Mouse (Mus musculus): ENCODE measurements around the gene Ccdc144b.
A peak's percentile ranks its signal among the peaks of the same experiment; 100 is the strongest.

Ccdc144b gene

DNA sequence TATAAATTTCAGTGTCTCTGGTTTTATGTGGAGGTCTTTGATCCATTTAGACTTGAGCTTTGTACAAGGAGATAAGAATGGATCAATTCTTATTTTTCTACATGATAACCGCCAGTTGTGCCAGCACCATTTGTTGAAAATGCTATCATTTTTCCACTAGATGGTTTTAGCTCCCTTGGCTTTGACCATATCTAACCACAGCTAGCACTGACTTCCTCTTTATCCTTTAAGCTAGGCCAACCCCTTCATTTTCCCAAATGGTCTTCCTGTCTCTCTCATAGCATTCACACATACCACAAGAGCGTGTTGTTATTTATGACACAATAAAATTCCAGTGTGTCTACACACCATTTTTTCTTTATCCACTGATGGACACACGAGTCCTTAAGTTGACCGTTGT is 23.4 kb downstream of the Ccdc144b start:
- DNase-seq (ENCODE audit: low spot score) = no peak

DNA sequence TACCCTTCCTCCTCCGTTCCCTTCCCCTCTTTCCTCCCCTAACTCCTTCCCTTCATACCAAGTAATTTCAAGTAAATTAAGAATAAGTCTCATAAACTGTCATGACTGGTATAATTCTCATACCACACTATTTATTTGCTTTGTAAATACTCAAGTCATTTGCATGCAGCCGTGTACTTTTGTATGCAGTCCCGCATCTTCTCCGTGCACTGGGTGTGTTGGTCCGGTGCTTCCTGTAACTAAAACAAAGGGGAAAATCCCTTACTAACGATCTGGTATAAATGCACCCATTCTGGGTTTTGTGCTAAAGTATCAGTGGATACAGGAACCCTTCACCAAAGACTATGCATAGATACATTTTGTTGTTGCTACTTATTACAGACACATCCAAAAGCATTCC is 27.6 kb downstream of the Ccdc144b start:
- no peak for DNase-seq (ENCODE audit: low spot score)

DNA sequence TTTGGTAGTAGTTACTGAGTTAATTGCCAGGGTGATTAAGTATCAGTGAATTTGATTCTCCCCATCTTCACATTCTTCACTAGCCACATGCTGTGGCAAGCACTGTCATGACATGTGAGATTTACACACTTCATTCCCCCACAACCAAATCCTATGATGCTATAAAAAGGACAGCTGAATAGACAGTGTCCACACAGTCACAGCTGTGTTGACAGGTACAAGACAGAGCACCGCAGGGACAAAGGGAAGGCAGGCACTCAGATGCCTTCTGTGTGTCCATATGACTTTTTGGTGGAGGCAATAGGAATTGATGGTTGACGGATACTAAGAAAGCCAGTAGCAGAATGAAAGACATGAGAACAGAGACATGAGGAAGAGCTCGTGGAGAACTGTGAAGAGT is 42.1 kb downstream of the Ccdc144b start:
- no peak for DNase-seq (ENCODE audit: low spot score)

DNA sequence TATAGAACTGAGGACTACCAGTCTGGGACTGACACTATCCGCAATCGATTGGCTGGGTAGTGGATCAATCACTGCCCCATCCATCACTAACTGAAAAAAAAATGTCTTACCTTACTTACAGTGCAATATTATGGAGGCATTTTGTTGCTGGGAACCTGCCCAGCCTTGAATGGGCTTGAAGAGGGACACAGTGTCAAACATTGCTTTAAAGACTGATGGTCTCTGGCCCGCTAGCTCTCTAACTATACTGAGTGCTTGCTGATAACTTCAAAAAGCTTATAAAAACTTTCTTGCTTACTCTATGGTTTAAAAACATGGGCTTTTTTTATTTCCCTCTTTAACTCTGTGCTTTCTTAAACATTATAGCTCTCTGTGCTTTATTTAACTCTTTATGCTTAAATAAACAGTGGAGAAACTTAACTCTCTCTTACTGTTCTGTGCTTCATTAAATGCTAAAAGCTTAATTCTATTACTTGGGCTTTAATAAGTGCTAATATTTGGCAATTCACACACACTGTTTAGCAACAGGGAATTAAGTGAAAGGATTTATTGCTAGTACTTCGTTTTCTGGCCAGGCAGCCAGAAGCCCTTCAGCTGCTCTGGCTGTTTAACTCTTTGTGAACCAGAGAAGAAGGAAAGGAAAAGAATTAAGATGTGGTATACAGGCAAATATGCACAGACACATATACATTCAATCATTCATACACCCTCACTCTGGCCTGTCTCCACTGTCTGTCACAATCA is 44.8 kb downstream of the Ccdc144b start:
- DNase-seq (ENCODE audit: low spot score) = no peak

DNA sequence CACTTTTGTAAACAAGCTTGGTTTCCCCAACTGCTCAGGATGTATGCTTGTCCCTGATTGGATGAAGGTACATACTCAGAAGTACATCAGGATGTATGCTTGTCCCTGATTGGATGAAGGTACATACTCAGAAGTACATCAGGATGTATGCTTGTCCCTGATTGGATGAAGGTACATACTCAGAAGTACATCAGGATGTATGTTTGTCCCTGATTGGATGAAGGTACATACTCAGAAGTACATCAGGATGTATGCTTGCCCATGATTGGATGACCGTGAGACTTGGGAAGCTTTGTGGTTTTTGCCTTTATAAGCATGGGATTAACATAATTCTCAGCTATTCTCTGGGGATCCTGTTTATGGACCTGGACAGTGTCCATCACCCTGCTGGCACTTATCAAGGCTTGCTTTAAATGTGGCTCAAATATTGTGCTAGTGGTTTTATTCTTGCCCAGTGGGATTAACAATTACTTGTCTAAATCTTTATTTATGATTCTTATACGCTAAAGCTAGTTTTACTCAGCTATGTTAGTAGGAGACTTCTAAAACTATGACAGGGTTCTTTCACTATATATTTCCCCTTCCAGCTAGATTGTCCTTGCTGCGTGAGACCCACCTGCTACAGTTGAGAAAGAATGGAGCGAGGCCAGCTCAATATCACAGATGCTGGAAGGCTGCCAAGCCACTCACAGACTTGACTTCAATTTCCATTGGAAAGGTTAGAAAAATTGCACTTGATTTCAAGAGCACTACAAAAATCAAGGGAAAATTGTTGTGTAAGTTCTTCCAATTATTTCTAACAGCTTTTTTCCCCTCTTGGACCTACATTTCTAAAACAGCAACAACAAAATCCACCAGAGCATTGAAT is 49.1 kb downstream of the Ccdc144b start:
- no peak for DNase-seq (ENCODE audit: low spot score)

DNA sequence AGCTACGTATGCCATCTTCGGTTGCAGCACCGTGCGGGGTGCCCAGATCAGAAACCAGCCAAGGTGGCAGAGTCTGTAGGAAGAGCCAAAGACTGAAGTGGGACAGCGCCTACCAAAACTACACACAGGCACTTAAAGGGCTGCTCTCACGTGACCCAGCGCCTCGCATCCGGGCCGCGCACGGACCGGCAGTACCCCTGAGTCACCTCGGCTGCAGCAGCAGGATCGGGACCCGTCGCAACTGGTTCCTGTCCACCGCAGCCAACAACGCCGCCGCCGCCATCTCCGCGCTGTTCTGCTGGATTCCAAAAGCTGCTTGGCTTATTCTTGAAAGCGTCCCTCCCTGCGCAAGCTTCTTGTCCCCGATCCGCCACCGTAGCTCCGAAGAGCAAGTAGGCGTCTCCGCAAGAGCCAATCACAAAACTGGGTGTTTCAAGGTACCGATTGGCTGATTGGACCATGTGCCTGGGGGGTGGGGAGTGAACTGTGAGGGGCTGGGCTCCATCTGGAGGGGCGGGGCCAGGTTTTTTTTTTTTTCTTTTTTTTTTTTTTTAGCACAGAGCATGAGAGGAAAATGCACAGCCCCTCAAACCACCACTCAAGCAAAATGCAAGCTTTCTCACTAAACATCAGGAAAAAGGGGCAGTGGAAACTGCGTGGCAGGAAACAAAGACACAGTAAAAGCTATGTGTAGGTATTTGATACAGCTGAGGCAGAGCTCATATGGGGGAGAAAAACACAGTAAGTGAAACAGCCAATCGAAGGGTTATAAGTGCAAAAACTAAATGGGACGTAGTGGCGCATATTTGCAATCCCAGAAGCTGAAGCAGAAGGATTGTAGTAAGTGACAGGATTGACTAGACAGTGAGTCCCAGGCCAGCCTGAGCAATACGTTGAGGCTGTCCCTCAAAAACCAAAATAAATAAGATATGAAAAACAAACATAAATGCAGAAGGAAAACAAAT is 52.8 kb downstream of the Ccdc144b start, which contains the start of gene Mccc1:
Gene Mccc1, minus strand, starts transcription at position 404 of the 965 bp plus-strand sequence.
- DNase-seq (ENCODE audit: low spot score) = peak; percentile 89

DNA sequence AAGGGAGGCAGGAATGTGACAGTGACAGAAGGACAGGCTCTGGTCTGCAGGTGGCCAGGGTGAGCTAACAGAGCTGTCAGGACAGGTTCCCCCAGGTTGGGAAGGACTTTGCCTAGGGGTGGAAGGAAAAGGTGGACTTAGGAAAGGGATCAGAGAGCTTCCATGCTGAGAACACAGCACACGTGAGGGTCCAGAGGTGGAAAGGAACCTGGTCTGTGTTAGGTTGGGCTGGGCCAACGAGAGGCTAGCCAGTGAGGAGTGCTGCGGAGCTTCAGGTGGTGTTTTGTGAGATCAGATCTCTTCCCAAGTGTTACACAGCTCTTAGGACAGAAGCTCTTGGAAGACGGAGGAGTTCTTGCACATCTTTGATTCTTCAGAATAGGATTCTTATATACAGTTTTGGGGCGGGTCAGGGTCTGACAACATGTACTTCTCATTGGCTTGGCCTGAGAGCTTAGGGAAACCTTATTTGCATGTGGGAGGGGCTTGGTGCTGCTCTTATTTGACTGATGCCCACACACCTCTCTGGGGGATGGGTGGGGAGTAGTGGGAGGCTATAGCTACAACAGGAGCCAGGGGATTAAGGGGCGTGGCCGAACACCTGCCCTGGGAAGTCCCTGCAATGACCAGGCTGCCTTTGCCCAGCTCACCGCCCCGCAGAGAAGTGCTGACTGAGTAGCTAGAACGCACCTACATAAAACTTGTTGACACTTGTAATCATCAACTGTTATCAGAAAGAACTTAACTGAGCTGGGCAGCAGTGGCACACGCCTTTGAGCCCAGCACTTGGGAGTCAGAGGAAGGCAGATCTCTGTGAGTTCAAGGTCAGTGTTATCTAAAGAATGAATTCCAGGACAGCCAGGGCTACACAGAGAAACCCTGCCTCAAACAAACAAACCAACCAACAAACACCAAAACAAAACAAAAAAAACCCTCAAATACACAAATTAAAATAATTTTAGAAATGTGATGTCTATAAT is 58.5 kb downstream of the Ccdc144b start:
- DNase-seq (ENCODE audit: low spot score) = no peak

DNA sequence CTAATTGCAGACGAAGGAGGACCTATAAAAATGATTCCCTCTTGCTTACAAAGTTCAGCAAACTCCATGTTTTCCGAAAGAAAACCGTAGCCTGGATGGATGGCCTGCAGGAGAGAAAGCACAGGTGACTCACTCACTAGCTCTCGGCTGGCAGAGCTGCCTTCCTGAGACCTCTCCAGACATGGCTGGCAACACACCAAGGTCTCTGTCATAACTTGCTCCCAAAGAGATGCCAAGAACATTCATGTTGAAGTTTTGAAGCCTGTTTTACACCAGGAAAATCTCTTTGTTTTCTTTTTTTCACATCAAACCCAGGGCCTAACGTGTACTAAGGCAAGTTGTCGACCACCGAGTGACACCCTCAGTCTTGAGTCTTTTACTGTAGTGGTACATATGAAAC is 62.6 kb downstream of the Ccdc144b start:
- DNase-seq (ENCODE audit: low spot score) = no peak

DNA sequence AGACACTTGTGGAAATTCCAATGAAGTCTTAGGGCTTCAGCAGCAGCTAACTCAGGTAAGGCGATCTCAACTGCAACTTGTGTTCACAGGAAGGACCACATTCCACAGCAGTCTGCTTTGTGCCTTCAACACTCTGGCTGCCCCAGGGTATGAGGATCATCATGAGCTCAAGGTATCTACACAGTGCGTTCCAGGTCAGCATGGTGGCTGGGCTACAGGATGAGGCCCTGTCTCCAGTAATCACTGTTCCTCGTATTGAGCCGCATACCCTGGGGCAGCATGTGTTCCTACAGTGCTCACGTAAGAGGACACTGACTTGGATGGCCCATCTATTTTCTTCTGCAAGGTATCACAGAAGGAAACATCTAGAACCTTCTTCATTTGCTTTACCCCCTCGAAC is 65.3 kb downstream of the Ccdc144b start:
- DNase-seq (ENCODE audit: low spot score) = no peak

DNA sequence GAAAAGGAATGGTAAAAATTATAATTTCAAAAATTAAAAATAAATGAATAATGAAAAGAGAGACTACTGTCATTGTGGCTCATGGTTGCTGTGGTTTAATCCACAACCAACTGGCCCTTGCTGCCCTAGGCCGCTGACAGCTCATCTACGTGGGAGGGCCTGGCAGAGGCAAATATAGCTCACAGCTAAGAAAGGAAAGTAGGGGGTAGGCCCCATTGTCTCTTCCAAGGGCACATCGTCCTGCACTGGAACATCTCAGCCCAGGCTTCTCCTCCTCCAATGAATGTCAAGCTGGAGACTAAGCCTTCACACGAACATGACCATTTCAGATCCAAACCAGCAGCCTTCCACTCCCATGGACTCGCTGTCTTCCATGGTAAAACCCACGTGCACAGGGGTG is 67.1 kb downstream of the Ccdc144b start:
- no peak for DNase-seq (ENCODE audit: low spot score)

DNA sequence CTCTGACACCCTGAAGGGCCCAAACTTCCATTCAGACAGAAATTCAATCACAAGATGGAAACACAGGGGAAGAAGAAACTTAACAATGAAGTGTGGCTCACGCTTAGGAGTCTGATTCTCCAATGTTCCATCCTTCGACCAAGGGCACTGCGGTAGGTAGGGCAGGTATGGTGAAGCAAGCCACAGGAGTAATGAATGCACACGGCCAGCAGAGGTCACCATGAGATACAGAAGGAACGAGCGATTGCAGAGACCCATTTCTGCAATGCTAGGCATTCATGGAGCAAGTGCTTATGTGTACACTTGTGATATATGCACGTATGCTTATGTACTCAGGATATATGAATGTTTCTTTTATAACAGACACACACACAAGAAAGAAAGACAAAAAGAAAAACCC is 79.8 kb downstream of the Ccdc144b start:
- DNase-seq (ENCODE audit: low spot score) = no peak

DNA sequence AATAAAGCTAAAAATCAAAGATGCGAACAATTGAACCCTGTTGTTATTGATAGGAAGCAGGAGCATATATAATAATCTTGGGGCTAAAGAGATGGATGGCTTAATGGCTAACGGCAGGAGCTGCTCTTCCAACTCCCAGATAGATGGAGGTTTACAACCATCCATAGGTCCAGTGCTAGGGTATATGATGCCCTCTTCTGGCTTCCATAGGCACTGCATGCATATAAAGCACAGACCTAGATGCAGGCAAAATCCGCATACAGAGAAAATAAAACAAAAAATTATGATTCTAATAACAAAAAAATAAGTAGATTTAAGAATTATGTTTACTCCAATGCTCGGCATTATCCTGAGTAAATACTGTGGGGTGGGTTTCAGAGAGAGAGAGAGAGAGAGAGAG is 80.4 kb downstream of the Ccdc144b start:
- no peak for DNase-seq (ENCODE audit: low spot score)

DNA sequence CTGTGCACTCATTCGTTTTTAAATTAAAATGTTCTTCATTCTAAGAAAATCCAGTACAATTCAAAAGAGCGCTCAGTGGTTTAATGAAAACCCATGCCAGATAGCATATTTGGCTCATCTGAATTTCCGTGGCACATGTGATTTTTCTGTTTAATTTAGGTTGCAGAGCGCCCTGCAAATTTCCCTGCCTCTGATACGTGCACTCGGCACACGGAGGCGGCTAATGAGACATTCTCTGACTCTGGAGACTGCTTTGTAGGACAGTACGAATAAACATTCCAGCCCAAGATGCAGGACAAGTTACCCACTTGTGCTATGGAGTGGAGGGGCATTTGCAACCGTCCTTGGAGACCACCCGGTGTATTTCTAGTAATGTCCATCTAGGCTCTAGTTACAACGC is 82.2 kb downstream of the Ccdc144b start:
- DNase-seq (ENCODE audit: low spot score) = no peak

DNA sequence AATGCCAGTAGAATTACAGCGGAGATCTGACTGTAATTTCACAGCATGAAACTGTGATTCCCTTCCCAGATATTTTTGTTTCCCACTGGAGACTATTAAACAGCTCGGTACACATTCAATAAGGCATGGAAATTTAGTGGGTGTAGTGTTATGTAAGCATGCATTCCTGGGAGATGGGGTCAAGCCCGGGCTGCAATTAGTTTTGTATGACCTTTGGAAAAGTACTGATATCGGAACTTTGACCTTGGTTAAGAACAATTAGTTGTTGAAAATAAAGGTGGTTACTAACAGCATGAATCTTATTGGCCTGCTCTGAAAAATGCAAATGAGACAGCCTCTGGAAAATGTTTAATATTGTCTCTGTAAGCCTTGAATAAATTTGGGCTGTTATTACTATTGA is 82.9 kb downstream of the Ccdc144b start:
- DNase-seq (ENCODE audit: low spot score) = no peak

DNA sequence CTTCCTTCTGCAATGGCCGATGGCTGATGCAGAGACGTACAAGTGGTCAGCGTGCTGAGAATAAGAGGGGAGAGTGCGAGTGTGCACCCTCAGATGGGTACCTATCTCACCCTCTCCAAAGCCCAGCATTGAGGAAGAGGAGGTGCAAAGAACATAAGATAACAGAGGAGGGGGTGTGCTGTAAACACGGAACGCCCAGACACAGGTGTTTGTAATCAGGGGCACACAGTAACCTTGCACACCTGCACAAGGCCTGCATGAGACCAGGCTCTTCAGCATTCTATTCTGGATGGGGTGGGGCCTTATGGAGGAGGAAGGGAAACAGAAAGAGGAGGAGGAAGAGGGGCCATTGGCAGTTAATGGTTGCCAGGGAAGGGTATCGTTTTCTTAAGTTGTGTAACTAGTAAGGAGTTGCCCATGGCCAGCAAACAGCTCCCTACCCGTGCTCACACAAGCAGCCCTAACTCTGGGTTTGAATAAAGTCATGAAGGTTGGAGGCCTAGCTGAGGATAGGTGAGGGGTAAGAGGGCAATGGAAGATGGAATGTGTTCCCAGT is 85.9 kb downstream of the Ccdc144b start:
- no peak for DNase-seq (ENCODE audit: low spot score)

DNA sequence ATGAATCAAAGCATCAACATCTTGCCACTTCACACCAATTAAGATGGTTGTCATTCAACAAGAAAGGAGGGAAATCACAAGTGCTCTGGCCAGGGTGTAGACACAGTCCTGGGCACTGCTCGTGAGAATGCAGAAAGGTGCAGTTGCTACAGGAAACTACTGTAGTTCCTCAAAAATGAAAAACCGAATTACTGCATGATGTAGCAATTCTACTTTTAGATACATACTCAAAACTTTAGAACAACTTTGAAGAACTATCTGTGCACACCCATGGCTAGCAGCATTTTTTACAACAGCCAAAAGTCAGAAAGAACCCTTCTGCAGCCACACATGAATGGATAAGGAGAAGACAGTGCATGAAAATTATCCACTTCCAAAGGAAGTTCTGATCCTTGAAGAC is 86.9 kb downstream of the Ccdc144b start:
- DNase-seq (ENCODE audit: low spot score) = no peak

DNA sequence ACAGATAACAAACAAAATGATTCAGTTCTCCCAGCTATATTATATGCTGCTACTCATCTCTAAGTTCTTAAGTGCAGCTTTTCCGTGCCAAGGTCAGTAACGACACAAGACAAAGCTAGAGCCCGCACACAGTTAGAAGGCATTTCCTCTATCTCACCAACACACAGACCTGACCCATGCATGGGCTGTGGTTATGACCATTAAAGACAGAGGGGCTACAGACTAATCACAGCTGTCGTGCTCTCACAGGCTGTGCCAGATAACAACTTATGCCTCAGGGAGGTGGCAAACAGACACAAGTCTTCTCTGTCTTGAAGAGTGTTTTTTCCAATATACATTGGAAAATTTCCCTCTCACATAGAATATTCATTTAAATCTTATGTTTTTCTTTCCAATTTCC is 88.4 kb downstream of the Ccdc144b start:
- DNase-seq (ENCODE audit: low spot score) = no peak

DNA sequence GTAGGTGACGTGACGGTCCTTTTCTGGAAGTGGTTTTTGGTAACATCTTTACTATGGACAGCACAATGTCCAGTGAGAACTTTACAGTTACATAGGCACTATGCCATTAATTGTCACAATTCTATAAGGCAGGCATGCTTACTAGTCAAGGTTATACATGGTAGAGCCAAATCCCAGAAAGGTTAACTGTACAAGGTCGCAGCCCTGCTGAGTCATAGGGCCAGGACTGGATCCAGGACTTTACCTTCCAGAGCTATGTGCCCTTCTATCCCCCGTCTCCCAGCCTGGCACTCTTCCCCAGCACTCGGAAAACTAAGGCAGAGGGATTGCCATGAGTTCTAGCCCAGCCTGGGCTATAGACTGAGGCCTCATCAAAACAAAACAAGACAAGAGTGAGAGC is 89.4 kb downstream of the Ccdc144b start:
- DNase-seq (ENCODE audit: low spot score) = no peak

DNA sequence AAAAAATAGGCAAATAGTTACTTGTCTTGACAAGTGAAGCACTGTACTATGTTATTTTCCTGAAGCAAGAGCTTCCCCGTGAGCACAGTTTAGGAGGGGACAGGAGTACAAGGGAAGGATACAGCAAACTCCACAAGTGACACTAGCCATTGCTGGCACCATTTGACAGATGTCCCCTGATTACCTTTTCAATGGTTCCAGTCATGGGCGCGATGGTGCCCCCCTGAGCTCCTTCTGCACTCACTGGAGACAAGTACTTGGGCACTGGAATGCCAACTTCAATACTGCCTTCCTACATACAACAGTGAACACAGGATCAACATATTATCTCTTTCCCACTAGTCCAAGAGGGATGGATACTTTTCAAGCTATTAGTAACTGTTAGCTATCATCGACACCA is 89.9 kb downstream of the Ccdc144b start:
- no peak for DNase-seq (ENCODE audit: low spot score)

DNA sequence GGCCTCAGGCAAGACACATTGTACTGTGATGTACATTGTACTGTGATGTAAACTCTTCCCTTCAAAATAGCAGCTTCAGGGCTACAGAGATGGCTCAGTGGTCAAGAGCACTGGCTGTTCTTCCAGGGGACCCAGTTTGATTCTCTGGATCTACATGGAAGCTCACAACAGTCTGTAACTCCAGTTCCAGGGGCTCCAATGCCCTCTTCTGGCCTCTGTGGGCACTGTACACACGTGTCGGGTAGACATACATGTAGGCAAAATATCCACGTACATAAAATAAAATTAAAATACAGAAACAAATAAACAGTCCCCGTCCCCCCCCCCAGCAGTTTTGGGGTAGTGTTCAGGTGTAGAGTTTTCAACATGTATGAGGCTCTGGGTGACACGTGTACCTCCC is 90.4 kb downstream of the Ccdc144b start:
- no peak for DNase-seq (ENCODE audit: low spot score)
